Mouse (Mus musculus): ENCODE measurements around the gene Anapc1. TPM values are rescaled to one million over a fixed set of nuclear protein-coding genes. Genes with fewer than 3 reads are reported as not detected.

The Anapc1 gene
- 23.9 TPM for polyA plus RNA-seq (2014; fragmentation: Illumina TruSeq; extraction: RNeasy Lipid Tissue Mini Kit (QIAGEN cat#74804); ENCODE audit: low read depth, low replicate concordance)

DNA sequence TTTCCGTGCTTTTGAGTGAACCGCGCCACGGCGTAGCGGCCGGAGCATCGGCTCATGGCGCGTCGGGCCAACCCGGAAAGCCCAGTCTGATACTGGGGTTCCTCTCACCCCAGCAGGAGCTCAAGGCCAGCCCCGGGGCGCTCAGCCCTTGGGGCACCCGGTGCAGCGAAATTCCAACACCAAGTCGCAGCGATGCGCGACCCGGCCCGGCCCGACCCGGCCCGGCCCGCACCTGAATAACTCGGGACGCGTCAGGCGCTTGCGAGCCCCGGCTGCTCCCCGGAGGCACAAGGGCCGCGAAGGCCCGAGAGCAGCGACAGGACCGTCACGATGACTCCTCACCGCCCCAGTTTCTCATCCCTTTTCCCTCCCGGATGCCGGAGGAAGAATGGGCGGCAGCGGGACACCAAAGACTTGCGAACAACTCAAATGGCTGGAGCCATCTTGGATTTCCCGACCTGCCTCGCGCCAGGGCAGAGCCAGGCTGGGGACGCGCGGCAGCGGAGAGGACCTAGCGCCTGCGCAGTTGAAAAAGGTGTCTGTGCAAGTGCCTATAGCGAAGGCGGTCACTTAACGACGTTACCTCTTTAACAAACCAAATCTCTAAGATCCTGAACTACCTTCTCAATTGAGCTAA lies at the start of gene Anapc1:
Gene Anapc1, minus strand, starts transcription at position 471 of the 637 bp plus-strand sequence.

DNA sequence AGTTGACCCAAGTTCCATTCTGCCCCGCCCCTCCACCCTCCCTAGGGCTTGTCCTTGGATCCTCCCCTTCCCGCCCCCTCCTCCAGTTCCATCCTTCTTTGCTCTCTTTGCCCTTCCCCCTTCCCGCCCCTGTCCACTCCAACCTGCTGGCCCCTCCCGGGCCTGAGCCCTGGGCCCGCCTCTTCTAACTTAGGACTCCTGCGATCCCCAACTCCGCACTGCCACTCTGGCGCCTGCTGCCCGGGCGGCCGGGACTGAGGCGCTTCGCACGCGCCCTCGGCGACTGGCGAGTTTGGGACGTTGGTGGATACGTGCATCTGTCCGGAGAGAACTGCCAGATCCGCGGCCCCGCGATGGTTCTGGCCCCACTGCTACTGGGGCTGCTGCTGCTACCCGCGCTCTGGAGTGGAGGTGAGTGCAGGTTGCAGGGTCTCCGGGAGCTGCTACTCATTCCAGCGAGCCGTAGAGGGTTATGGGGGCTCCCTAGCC lies 11.5 kb upstream of the Anapc1 start, which contains the start of gene Mertk:
Gene Mertk, plus strand, starts transcription at position 264 of the 489 bp plus-strand sequence.

DNA sequence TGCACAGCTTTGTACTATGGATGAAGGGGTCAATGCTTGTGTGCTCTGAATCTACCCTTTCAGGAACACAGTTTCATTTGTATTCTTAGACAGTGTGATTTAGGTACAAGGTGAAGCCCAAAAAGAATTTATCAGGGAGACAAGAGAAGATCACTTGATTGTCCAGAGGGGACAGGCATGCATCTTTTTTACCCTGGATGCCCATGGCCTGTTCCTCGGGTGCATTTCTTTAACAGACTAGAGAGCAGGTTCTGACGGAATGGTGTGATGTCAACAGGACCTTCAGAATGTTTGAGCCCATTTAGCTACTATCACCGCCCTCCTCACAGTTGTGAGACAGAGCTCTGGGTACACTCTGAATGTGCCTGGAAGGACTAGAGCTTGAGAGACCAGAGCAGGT lies 96.3 kb downstream of the Anapc1 start, which contains the start of gene Spdye4c:
Gene Spdye4c, plus strand, starts transcription at position 301 of the 400 bp plus-strand sequence.

Other genes with a start within 250 kb of the Anapc1 start
- not detected for gene Spdye4c, start 96.2 kb downstream of the Anapc1 start, polyA plus RNA-seq (2014; fragmentation: Illumina TruSeq; extraction: RNeasy Lipid Tissue Mini Kit (QIAGEN cat#74804); ENCODE audit: low read depth, low replicate concordance)
- 19.6 TPM for gene Mertk, start 11.6 kb upstream of the Anapc1 start, polyA plus RNA-seq (2014; fragmentation: Illumina TruSeq; extraction: RNeasy Lipid Tissue Mini Kit (QIAGEN cat#74804); ENCODE audit: low read depth, low replicate concordance)
- gene Tmem87b, start 130.7 kb upstream of the Anapc1 start, polyA plus RNA-seq (2014; fragmentation: Illumina TruSeq; extraction: RNeasy Lipid Tissue Mini Kit (QIAGEN cat#74804); ENCODE audit: low read depth, low replicate concordance) = 22.0 TPM
- gene Fbln7, start 175.6 kb upstream of the Anapc1 start, polyA plus RNA-seq (2014; fragmentation: Illumina TruSeq; extraction: RNeasy Lipid Tissue Mini Kit (QIAGEN cat#74804); ENCODE audit: low read depth, low replicate concordance) = 0.29 TPM

Data from liver, adult 10 weeks (tissue).